Mouse (Mus musculus) small intestine, adult 2 months (tissue): ENCODE data around the gene Cacul1. TPM values are rescaled to one million over a fixed set of nuclear protein-coding genes. Genes with fewer than 3 reads are reported as not detected.
"Not testable (repeated sequence)": the region's sequence is repeated elsewhere in the genome, so short reads cannot be mapped to it uniquely, and the experiment has no call there.

ENCODE experiments used
- H3K27ac ChIP-seq: fragments of 200-500 bp; 2 replicates; pipeline ENCODE4 v1.5.1; 2012; ENCODE audit warnings: low read depth, low read length, control low read depth, inconsistent platforms; ENCODE audit not compliant: insufficient read depth
- H3K27me3 ChIP-seq: fragments of 200-500 bp; 2 replicates; pipeline ENCODE4 v1.6.1; 2012; ENCODE audit warnings: mild to moderate bottlenecking, moderate library complexity, low read length, inconsistent platforms; ENCODE audit not compliant: control insufficient read depth, insufficient read depth
- H3K36me3 ChIP-seq: fragments of 200-500 bp; 2 replicates; pipeline ENCODE4 v1.6.1; 2012; ENCODE audit warnings: mild to moderate bottlenecking, low read length, control low read depth, inconsistent platforms; ENCODE audit not compliant: control insufficient read depth, insufficient read depth
- H3K4me1 ChIP-seq: fragments of 200-500 bp; 2 replicates; pipeline ENCODE4 v1.6.1; 2012; ENCODE audit warnings: low read length, inconsistent platforms, mixed read lengths; ENCODE audit not compliant: control insufficient read depth, insufficient read depth, insufficient read length
- H3K4me3 ChIP-seq: fragments of 200-500 bp; 2 replicates; pipeline ENCODE4 v1.5.1; 2012; ENCODE audit warnings: low read depth, mild to moderate bottlenecking, control low read depth, inconsistent platforms, low read length, moderate library complexity
- CTCF ChIP-seq: fragments of 200-500 bp; IDR thresholded peaks from 2 replicates; pipeline ENCODE4 v1.5.1; 2012; ENCODE audit warnings: low read depth, mild to moderate bottlenecking, control low read depth, inconsistent platforms, low read length, moderate library complexity, mixed read lengths; ENCODE audit not compliant: insufficient replicate concordance, insufficient read length; ENCODE audit errors: extremely low read depth
- POLR2A ChIP-seq: fragments of 200-500 bp; IDR thresholded peaks from 2 replicates; pipeline ENCODE4 v1.6.1; 2012; ENCODE audit warnings: low read depth, mild to moderate bottlenecking, control low read depth, inconsistent platforms, low read length, moderate library complexity
- WGBS: fragments of 180-500 bp; shearing (Covaris S2); methylation state at CpG from one replicate; pipeline ENCODE4 v1.1.7; 2018; 5-methylcytosine and 5-hydroxymethylcytosine counted together
- polyA plus RNA-seq: library from polyadenylated mRNA; depleted of rRNA; stranded (reverse); fragments of >200 nt; gene quantifications from 2 replicates; pipeline ENCODE4 v1.2.3, GENCODE M21; 2012

The Cacul1 gene
- polyA plus RNA-seq, 1 experiment = 12.0 TPM

- H3K4me3 ChIP-seq = no peak overlapping the region
- no peak overlapping the region for H3K27ac ChIP-seq
- TF ChIP-seq POLR2A (no peak), CTCF (no peak)
- H3K4me1 ChIP-seq = no peaks in the 10 kb centered on the region
- WGBS = 86% methylated on average over 3 of the region's 3 CpGs
- H3K27me3 ChIP-seq = no peaks in the 10 kb centered on the region
- H3K36me3 ChIP-seq = no peaks in the 10 kb centered on the region
These were observed 22.8 kb upstream of the Cacul1 start for GRCm38 (mm10) chr19:60603586-60603985.

GRCm38 (mm10) chr19:60602066-60602465, 21.2 kb upstream of the Cacul1 start:
- WGBS = 88% methylated on average over 1 of the region's 1 CpGs
- not testable (repeated sequence) for H3K4me3 ChIP-seq, H3K27me3 ChIP-seq, H3K27ac ChIP-seq, H3K4me1 ChIP-seq, H3K36me3 ChIP-seq

DNA sequence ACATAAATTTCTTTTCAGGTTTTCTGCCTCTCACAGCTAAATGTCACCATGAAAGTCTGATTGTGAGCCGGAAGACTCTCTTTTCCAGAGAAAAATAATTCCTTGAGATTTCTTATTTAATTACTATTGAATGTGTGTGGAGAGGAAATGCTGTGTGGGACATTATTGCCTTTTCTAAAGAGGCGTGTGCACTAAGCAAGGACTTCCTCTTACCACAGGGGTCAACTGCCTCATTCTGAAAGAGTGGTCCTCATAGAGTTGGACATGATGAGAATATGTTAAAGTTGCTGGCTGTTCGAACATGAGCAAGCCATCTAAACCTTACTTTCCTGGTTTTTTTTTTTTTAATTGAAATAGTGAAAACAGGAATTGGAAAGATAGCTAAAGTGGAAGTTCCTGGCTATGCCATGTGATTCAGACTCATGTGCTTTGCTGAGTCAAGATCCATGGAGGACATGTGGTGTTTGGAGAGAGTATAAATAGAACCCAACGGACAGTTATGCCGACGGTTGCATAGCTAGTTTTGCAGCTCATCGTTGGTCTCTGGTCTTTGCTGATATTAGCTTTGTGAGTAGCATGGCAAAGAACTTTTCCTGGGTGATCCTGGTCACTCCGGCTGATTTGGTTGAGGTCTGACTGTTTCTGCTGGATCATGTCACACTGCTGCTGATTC, 17.3 kb upstream of the Cacul1 start:
- no peaks in the 10 kb centered on the region for H3K4me1 ChIP-seq
- no peak overlapping the region for H3K4me3 ChIP-seq
- no peaks in the 10 kb centered on the region for H3K36me3 ChIP-seq
- no peak overlapping the region for H3K27ac ChIP-seq
- no peaks in the 10 kb centered on the region for H3K27me3 ChIP-seq
- TF ChIP-seq CTCF (no peak), POLR2A (no peak)
- 78% methylated on average over 8 of the region's 8 CpGs for WGBS

- Histone ChIP-seq H3K4me3 (no peak overlapping the region), H3K4me1 (no peaks in the 10 kb centered on the region), H3K36me3 (no peaks in the 10 kb centered on the region; the same call in 1 of the 2 replicates), H3K27me3 (no peaks in the 10 kb centered on the region), H3K27ac (no peak overlapping the region)
- TF ChIP-seq POLR2A (no peak), CTCF (no peak)
- WGBS = 94% methylated on average over 2 of the region's 2 CpGs
These were observed 8.8 kb upstream of the Cacul1 start for GRCm38 (mm10) chr19:60589646-60590045.

- WGBS = 77% methylated on average over 5 of the region's 5 CpGs
- TF ChIP-seq CTCF (no peak), POLR2A (no peak)
- H3K4me1 ChIP-seq = no peaks in the 10 kb centered on the region
These were observed 5.8 kb upstream of the Cacul1 start for GRCm38 (mm10) chr19:60586652-60587051.

GRCm38 (mm10) chr19:60583201-60583600, 2.4 kb upstream of the Cacul1 start:
- TF ChIP-seq POLR2A = no peak
- TF ChIP-seq CTCF = no peak
- WGBS = 88% methylated on average over 2 of the region's 2 CpGs

More at GRCm38 (mm10) chr19:60586652-60587051, 5.8 kb upstream of the Cacul1 start:
- no peaks in the 10 kb centered on the region; the same call in 1 of the 2 replicates for H3K36me3 ChIP-seq
- no peak overlapping the region for H3K4me3 ChIP-seq
- H3K27ac ChIP-seq = no peak overlapping the region
- no peaks in the 10 kb centered on the region for H3K27me3 ChIP-seq

GRCm38 (mm10) chr19:60581377-60582290, 809 bp upstream of the Cacul1 start:
- TF ChIP-seq CTCF (no peak), POLR2A (no peak)
- Histone ChIP-seq H3K27me3 (no peaks in the 10 kb centered on the region), H3K4me3 (peak overlapping the region; percentile 95), H3K27ac (peak overlapping the region; percentile 74), H3K4me1 (peaks cover 5% of the 10 kb centered on the region), H3K36me3 (no peaks in the 10 kb centered on the region; the same call in 1 of the 2 replicates)
- 25% methylated on average over 4 of the region's 4 CpGs for WGBS

More at GRCm38 (mm10) chr19:60583201-60583600, 2.4 kb upstream of the Cacul1 start:
- Histone ChIP-seq H3K27me3 (no peaks in the 10 kb centered on the region), H3K4me1 (peaks cover 5% of the 10 kb centered on the region), H3K4me3 (no peak overlapping the region), H3K27ac (no peak overlapping the region), H3K36me3 (no peaks in the 10 kb centered on the region; the same call in 1 of the 2 replicates)
